Mouse (Mus musculus) A20 (cell line): Measurements from ENCODE around the gene Wdr93.
"Not testable (repeated sequence)": the region's sequence is repeated elsewhere in the genome, so short reads cannot be mapped to it uniquely, and the experiment has no call there.

Experiments
- DNase-seq: peaks from one replicate; pipeline ENCODE4 v3.0.0-alpha.2; 2011; ENCODE audit warnings: low read depth, low spot score

The Wdr93 gene

DNA sequence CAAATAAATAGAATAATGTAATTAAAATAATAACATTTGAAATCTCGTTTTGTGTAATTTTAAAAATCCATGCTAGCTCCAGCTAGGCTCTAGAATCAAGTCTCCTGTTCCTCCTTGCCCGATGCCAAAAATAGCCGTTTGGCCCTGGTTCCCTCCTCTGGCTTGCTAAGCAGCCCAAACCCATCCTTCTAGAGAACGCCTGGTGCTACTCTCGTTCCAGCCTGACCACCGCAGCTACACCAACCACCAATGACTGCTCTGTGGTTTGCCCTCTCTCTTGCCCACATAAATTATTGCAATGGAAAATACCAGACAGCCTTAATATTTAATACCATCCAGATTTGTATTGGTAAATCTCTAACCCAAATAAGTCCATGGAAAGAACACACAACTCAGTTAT lies 4.7 kb downstream of the Wdr93 start:
- no peak for DNase-seq

- DNase-seq: no peak
Observed at GRCm38 (mm10) chr7:79749511-79749910, 6.5 kb downstream of the Wdr93 start.

- no peak for DNase-seq
Observed at GRCm38 (mm10) chr7:79756334-79756733, 13.4 kb downstream of the Wdr93 start.

DNA sequence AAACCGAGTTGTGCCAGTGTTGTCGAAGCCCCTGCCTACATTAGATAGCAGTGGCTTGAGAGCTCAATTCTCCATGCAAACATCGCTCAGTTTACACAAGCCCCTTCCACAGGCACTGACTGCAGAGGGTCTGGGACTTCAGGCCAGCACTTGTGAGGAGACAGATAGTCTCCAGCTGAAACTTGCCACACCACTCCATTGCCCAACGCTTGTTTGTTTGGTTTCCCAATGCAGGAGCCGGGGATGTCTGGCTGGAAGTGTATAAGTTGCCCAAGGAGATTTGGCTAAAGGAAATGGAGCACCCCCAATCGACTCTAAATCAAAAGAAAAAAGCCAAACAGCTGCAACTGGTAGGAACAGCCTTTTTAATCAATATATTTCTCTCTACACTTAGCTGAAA lies 15.2 kb downstream of the Wdr93 start:
- no peak for DNase-seq

DNA sequence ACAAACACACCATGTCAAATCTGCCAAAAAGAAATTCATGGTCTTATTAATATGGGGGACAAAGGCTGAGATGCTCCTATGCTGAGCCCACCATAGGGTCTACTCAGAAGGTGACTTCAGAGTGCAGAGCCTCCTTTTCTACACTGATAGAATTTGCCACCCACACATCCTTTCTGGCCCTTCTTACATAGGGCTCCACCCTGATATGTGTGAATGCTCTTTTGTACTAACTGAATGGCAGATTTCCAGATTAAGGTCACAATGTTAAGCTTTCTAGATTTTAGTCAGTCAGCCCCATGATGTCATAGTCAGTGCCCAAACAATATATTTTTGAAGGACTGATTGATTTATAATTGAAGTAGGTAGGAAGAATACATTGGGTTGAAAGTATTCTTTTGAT lies 16.8 kb downstream of the Wdr93 start:
- DNase-seq: no peak

DNA sequence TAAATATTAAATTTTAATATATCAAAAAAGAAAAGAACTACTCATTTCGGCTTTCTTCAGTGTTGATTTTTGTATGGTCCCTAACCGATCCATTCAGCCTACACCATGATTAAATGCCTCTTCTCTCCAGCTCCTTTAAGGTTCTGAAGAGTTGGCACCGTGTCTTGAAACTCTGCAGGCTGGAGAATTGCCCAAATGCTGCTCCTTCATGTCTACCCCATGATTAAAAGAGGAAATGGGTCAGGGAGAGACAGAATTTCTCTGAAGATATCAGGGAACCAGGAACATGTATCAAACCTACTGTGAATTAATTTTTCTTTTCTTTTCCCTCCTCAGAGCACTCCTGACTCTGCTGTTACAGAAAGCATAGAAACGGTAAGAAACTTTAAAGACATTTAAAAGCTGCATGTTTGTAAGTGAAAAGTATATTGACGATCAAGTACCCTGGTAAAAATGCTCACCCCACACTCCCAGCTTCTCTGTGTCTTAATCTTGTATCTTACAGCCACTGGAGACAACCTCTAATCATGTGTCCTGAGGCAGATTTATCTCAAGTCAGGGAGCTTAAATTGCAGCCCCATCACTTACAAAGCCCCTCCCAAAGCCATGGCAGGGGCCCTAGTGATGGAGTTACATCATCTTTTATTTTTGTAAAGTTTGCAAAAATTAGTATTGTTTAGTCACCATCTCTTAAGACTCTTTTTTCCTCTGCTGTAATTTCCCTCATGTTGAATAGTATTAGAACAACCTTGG lies 18.3 kb downstream of the Wdr93 start:
- DNase-seq: no peak

GRCm38 (mm10) chr7:79762106-79762505 lies 19.1 kb downstream of the Wdr93 start:
- DNase-seq: no peak

GRCm38 (mm10) chr7:79765991-79766390 lies 23.0 kb downstream of the Wdr93 start:
- DNase-seq: peak; percentile 16

DNA sequence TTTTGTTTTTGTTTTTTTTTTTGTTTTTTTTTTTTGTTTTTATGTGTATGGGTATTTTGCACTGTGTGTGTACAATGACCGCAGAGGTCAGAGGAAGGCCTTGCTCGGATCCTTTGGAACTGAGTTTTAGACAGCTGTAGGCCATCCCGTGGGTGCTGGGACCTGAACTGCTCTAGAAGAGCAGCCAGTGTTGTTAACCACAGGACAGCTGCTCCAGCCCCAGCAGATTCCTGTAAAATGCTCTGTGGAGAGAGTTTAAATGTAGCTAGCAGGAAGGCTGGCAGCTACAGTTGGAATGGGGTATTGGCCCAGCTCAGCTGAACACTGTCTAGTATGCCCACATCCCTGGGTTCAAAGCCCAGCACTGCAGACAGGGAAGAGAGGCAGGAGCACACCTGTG lies 26.7 kb downstream of the Wdr93 start:
- no peak for DNase-seq

DNA sequence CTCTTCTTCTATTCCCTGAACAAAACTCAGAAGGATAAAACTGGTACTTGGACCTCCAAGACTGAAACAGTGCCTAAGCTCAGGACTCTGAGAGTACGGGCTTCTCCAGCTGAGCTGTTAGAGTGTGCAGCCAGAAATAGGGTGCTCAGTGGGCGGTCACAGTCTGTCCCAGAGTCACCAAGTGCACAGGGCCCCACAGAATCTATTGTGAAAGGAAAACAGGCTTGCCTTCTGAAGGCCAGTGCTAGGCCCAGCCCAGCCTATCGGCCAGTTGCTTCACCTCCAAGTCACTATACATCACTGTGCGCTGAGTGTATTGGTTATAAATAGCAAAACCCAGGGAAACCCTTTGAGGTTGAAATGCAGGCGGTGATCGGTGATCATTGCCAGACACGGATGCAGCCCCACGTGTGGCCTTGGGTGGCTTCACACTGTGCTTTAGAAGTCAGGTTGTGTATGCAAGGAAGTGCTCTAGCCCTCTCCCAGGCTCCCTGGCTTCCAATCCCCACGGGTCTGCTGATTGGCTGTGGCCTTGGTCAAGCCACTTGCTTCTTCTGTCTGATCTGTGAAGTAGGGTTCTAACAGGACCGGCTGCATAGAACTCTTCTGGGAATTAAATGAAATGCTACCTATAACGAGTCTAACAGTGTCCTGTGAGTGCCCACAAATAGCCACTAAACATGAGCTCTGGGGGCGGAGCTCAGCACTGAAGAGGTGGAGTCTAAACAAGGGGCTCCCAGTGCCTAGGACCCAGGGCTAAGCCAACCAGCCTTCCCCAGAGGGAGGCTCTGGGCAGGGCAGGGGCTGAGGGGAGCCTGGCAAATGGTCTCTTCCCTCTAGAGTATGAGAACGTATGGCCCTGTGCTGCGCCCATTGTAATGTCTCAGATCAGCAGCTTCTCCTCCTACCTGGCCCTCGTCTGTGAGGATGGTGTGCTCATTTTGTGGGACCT lies 28.9 kb downstream of the Wdr93 start:
- DNase-seq: no peak

- peak; percentile 68 for DNase-seq
Observed at GRCm38 (mm10) chr7:79780647-79781626, 38.0 kb downstream of the Wdr93 start.

DNA sequence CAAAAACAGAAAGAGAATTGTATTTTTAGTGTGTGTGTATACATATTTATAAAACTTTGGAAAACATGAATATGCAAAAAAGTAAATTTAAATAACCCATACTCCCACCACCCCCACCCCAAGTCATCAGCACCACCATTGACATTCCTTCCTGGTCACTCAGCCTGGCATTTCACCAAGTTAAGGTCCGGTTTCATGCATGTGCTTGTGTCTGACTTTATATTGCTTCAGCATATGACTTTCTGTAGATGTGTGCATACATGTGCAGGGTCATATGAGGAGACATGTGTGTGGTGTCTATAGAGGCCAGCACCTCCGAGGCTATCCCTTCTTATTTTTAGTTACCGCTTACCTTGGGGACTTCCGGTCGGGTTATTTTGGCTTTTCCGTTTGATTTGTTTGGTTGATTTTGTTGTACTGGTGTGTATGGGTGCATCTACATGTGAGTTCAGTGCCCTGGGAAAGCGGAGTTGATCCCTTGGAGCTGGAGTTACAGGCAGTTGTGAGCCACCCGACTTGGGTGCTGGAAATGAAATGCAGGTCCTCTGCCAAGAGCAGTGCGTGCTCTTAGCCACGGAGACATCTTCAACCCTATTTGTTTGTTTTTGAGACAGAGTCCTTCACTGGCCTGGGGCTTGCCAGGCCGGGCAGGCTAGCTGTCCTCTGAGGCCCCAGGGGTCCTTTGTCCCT lies 39.0 kb downstream of the Wdr93 start:
- no peak for DNase-seq

- no peak for DNase-seq
Observed at GRCm38 (mm10) chr7:79782516-79782855, 39.5 kb downstream of the Wdr93 start.

- peak; percentile 47 for DNase-seq
Observed at GRCm38 (mm10) chr7:79786295-79786694, 43.3 kb downstream of the Wdr93 start.

DNA sequence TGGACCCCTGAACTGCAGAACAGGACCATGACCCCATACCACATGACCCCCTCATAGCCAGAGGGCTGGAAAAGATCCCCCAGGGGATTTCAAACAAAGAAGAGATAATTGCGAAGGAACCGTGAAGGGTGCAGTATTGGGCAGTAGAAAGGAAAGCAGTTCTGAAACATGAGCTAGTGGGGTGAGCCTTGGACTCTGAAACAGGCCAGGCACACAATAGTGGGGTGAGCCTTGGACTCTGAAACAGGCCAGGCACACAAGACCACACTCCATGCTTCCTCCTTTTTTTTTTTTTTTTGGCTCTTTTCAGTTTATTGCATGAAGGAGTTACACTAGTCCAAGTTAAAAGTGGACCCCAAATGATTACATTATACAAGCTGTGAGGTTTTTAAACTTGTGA lies 46.8 kb downstream of the Wdr93 start:
- DNase-seq: not testable (repeated sequence)

DNA sequence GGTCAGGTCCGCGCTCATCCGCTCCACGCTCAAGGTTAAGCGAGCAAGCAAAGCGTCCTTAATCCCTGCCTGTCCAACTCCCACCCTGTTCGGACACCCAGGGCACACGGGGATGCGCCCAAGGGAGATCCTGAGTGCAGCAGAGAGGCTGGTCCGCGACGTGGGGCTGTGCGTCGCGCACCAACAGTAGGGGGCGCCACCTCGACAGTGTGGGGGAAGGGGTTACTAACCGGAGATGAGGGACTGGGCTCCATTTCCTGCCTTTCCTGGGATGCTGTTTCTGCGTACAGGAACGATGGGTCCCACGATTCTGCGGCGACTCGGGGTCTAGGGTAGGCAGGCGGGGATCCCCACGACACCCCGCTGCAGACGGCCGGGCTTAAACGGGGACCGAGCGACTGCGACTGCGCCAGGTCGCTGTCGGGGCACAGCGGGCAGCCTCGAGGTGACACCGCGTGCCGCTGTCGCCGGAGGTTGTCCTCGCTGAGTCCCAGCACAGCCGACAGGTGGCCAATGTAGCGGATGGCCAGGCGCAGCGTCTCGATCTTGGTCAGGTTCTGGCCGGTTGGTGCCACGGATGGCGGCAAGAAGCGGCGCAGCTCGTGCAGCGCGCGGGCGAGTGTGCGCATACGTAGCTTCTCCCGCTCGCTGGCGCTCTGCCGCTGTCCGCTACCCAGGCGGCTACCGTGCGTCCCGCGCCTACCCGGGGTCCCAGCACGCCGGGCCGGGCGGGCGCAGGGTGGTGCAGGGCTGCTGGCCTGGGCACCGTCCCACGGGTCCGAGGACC lies 49.9 kb downstream of the Wdr93 start:
- no peak for DNase-seq

- no peak for DNase-seq
Observed at GRCm38 (mm10) chr7:79793688-79794087, 50.7 kb downstream of the Wdr93 start, which contains the start of gene Mesp1. TSS of gene Mesp1 (minus strand) at chr7:79793788.

DNA sequence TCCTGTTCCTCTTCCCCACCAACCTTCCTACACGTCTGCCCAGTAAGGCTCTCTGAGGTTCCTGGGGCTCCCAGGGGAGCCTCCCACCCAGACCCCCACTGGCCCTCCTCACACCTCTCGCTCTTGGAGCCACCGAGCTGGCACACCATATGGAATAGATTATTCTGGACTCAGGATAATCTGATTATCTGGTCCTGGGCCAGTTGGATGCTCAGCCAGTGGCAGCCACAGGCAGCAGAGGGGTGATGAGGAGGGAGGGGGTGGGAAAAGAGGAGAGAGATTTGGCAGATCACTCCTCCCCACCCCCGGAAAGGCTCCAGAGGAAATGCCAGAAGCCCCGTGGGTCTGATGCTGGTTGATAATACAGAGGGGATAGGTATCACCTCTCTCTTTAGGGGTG lies 55.6 kb downstream of the Wdr93 start:
- no peak for DNase-seq

GRCm38 (mm10) chr7:79799048-79799447 lies 56.1 kb downstream of the Wdr93 start:
- peak; percentile 64 for DNase-seq

DNA sequence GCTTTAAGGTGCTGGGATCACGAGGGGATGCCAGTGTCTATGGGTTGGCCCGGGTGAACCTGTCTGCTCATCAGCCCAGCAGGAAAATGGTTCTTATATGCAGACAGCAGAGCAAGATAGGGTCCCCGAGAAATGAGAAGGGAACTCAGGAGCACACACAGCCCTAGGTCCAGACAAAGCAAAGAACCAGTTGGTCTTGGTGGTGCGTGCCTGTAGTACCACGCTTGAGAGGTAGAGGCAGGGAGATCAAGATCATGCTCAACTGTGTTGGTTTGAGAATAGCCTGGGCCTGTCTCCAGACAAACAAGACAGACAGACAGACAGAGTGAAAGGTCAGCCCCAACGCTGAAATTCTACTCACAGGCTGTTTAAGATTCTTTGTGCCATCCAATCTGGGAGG lies 56.5 kb downstream of the Wdr93 start:
- no peak for DNase-seq
